ENCODE assay signal across 29 mouse cellular contexts in genomic region chr8:92070704-92071103, GRCm38 (mm10).
DNase-seq lines count a peak whose midpoint lies in the region; ATAC-seq and TF ChIP-seq lines count a peak whose summit lies in the region.
"Had no signal": no experiment of that assay in that cellular context is flagged by ENCODE, and none has a peak within 500 bp of the region (broad histone marks: within the 10 kb centered on the region; RNA-seq: fewer than 3 reads in every experiment).

No protein-coding gene starts in this region.

- H3K9ac ChIP-seq in forebrain, embryonic 15.5 days (replicated peaks): no peak overlapping the region
- H3K9ac ChIP-seq in hindbrain, postnatal 0 days (replicated peaks; ENCODE audit: low read length): no peak overlapping the region
- H3K9ac ChIP-seq in hindbrain, embryonic 13.5 days: no peak overlapping the region
- no peak overlapping the region for H3K9ac ChIP-seq in neural tube, embryonic 13.5 days
- no peak overlapping the region for H3K9ac ChIP-seq in neural tube, embryonic 15.5 days (replicated peaks)
- no peak overlapping the region for H3K9ac ChIP-seq in forebrain, embryonic 14.5 days (ENCODE audit: low read length)
- H3K9ac ChIP-seq: embryonic facial prominence, embryonic 15.5 days; intestine, embryonic 15.5 days; liver, embryonic 12.5 days; liver, postnatal 0 days had no signal

- no peaks in the 10 kb centered on the region for H3K9me3 ChIP-seq in forebrain, embryonic 10.5 days
- no peaks in the 10 kb centered on the region for H3K9me3 ChIP-seq in forebrain, embryonic 15.5 days
- no peaks in the 10 kb centered on the region for H3K9me3 ChIP-seq in hindbrain, postnatal 0 days (ENCODE audit: low read length)
- no peaks in the 10 kb centered on the region for H3K9me3 ChIP-seq in hindbrain, embryonic 13.5 days
- H3K9me3 ChIP-seq in neural tube, embryonic 13.5 days: no peaks in the 10 kb centered on the region
- H3K9me3 ChIP-seq in neural tube, embryonic 15.5 days (replicated peaks): no peaks in the 10 kb centered on the region
- H3K9me3 ChIP-seq in forebrain, embryonic 14.5 days (replicated peaks; ENCODE audit: control insufficient read depth, low read length): no peaks in the 10 kb centered on the region
- H3K9me3 ChIP-seq: embryonic facial prominence, embryonic 10.5 days; embryonic facial prominence, embryonic 15.5 days; intestine, embryonic 15.5 days; liver, embryonic 12.5 days had no signal

- no peak overlapping the region for H3K4me2 ChIP-seq in forebrain, embryonic 15.5 days (replicated peaks)
- H3K4me2 ChIP-seq in hindbrain, postnatal 0 days (ENCODE audit: low read depth, low read length): no peak overlapping the region
- H3K4me2 ChIP-seq in hindbrain, embryonic 13.5 days: no peak overlapping the region
- H3K4me2 ChIP-seq in neural tube, embryonic 13.5 days: no peak overlapping the region
- H3K4me2 ChIP-seq in neural tube, embryonic 15.5 days: no peak overlapping the region
- H3K4me2 ChIP-seq in forebrain, embryonic 14.5 days (ENCODE audit: low read length): peak overlapping the region; percentile 26; the same call in 1 of the 2 replicates
- H3K4me2 ChIP-seq: embryonic facial prominence, embryonic 15.5 days; heart, embryonic 11.5 days; intestine, embryonic 15.5 days; liver, embryonic 12.5 days had no signal

- peak; percentile 54 for DNase-seq in forebrain, embryonic 10.5 days (ENCODE audit: extremely low spot score, low spot score)
- peak; percentile 10 for DNase-seq in hindbrain, postnatal 0 days (ENCODE audit: low spot score)
- peak; percentile 73 for DNase-seq in forebrain, embryonic 14.5 days (ENCODE audit: low spot score)
- no peak for DNase-seq in cerebellum, postnatal 14 days
- DNase-seq: adrenal gland, adult 8-10 months; cerebellum, adult 8-10 months; cerebellum, postnatal 36 days; gastrocnemius, postnatal 25 days; heart, adult 18-20 months; kidney, adult 2 months; kidney, postnatal 4 days; left cerebral cortex, postnatal 4 days; liver, postnatal 0 days; lung, postnatal 36 days; right cerebral cortex, postnatal 4 days; thymus, adult 18-20 months; thymus, postnatal 25 days had no signal

- H3K27me3 ChIP-seq in forebrain, embryonic 10.5 days (ENCODE audit: poor library complexity, severe bottlenecking): peaks cover 100% of the 10 kb centered on the region
- peaks cover 76% of the 10 kb centered on the region for H3K27me3 ChIP-seq in forebrain, embryonic 15.5 days
- peaks cover 23% of the 10 kb centered on the region; the same call in 1 of the 2 replicates for H3K27me3 ChIP-seq in hindbrain, postnatal 0 days (ENCODE audit: insufficient read depth, low read length)
- peaks cover 42% of the 10 kb centered on the region for H3K27me3 ChIP-seq in hindbrain, embryonic 13.5 days
- H3K27me3 ChIP-seq in neural tube, embryonic 13.5 days: peaks cover 58% of the 10 kb centered on the region
- peaks cover 19% of the 10 kb centered on the region for H3K27me3 ChIP-seq in neural tube, embryonic 15.5 days (replicated peaks)
- H3K27me3 ChIP-seq in forebrain, embryonic 14.5 days (replicated peaks; ENCODE audit: control insufficient read depth, insufficient read depth, low read length): peaks cover 67% of the 10 kb centered on the region
- H3K27me3 ChIP-seq: intestine, embryonic 15.5 days had no signal

- no peaks in the 10 kb centered on the region for H3K36me3 ChIP-seq in forebrain, embryonic 10.5 days (replicated peaks)
- H3K36me3 ChIP-seq in forebrain, embryonic 15.5 days: no peaks in the 10 kb centered on the region
- H3K36me3 ChIP-seq in hindbrain, postnatal 0 days (ENCODE audit: insufficient read depth, low read length): no peaks in the 10 kb centered on the region
- H3K36me3 ChIP-seq in hindbrain, embryonic 13.5 days: no peaks in the 10 kb centered on the region
- H3K36me3 ChIP-seq in neural tube, embryonic 13.5 days: no peaks in the 10 kb centered on the region
- H3K36me3 ChIP-seq in neural tube, embryonic 15.5 days: no peaks in the 10 kb centered on the region
- no peaks in the 10 kb centered on the region for H3K36me3 ChIP-seq in forebrain, embryonic 14.5 days (ENCODE audit: control insufficient read depth, insufficient read depth, low read length)
- H3K36me3 ChIP-seq: embryonic facial prominence, embryonic 10.5 days; embryonic facial prominence, embryonic 15.5 days; G1E; intestine, embryonic 15.5 days; liver, embryonic 12.5 days had no signal

- peaks cover 61% of the 10 kb centered on the region for H3K4me1 ChIP-seq in forebrain, embryonic 10.5 days
- H3K4me1 ChIP-seq in forebrain, embryonic 15.5 days: peaks cover 25% of the 10 kb centered on the region
- 0 out of 2 replicates have a peak, but pooled peaks cover 3% of the 10 kb centered on the region for H3K4me1 ChIP-seq in hindbrain, postnatal 0 days (ENCODE audit: insufficient read depth, low read length)
- H3K4me1 ChIP-seq in hindbrain, embryonic 13.5 days (replicated peaks): peaks cover 33% of the 10 kb centered on the region
- H3K4me1 ChIP-seq in neural tube, embryonic 13.5 days (replicated peaks): peaks cover 32% of the 10 kb centered on the region
- H3K4me1 ChIP-seq in neural tube, embryonic 15.5 days: peaks cover 19% of the 10 kb centered on the region
- H3K4me1 ChIP-seq in forebrain, embryonic 14.5 days (ENCODE audit: control insufficient read depth, insufficient read depth, low read length): peaks cover 21% of the 10 kb centered on the region
- H3K4me1 ChIP-seq: liver, embryonic 12.5 days had no signal

- TF ChIP-seq CTCF in hindbrain, postnatal 0 days (IDR thresholded peaks at IDR 0.05; ENCODE audit: low read depth): no peak

- H3K4me3 ChIP-seq in forebrain, embryonic 10.5 days: no peak overlapping the region
- no peak overlapping the region for H3K4me3 ChIP-seq in forebrain, embryonic 15.5 days
- no peak overlapping the region for H3K4me3 ChIP-seq in hindbrain, postnatal 0 days (ENCODE audit: low read length)
- H3K4me3 ChIP-seq in hindbrain, embryonic 13.5 days: no peak overlapping the region
- no peak overlapping the region for H3K4me3 ChIP-seq in neural tube, embryonic 13.5 days
- H3K4me3 ChIP-seq in neural tube, embryonic 15.5 days (replicated peaks): no peak overlapping the region
- no peak overlapping the region for H3K4me3 ChIP-seq in forebrain, embryonic 14.5 days (ENCODE audit: low read depth, low read length)
- H3K4me3 ChIP-seq: embryonic facial prominence, embryonic 10.5 days; embryonic facial prominence, embryonic 15.5 days; intestine, embryonic 15.5 days; liver, embryonic 12.5 days had no signal

- 2% methylated on average over 8 of the region's 8 CpGs for WGBS in forebrain, embryonic 10.5 days
- WGBS in forebrain, embryonic 15.5 days: 4% methylated on average over 8 of the region's 8 CpGs
- 35% methylated on average over 8 of the region's 8 CpGs for WGBS in hindbrain, postnatal 0 days
- 21% methylated on average over 8 of the region's 8 CpGs for WGBS in hindbrain, embryonic 13.5 days
- 21% methylated on average over 8 of the region's 8 CpGs for WGBS in neural tube, embryonic 13.5 days
- WGBS in neural tube, embryonic 15.5 days: 28% methylated on average over 8 of the region's 8 CpGs
- under 1% methylated on average over 8 of the region's 8 CpGs for WGBS in forebrain, embryonic 14.5 days

- H3K27ac ChIP-seq in forebrain, embryonic 10.5 days: no peak overlapping the region
- no peak overlapping the region for H3K27ac ChIP-seq in forebrain, embryonic 15.5 days (replicated peaks)
- no peak overlapping the region for H3K27ac ChIP-seq in hindbrain, postnatal 0 days
- no peak overlapping the region for H3K27ac ChIP-seq in hindbrain, embryonic 13.5 days
- H3K27ac ChIP-seq in neural tube, embryonic 13.5 days (replicated peaks): 0 out of 2 replicates have a peak overlapping the region, but pooled peaks have one; percentile 0
- H3K27ac ChIP-seq in neural tube, embryonic 15.5 days (replicated peaks): no peak overlapping the region
- no peak overlapping the region for H3K27ac ChIP-seq in forebrain, embryonic 14.5 days (ENCODE audit: low read depth, low read length)
- H3K27ac ChIP-seq: embryonic facial prominence, embryonic 10.5 days; embryonic facial prominence, embryonic 15.5 days; intestine, embryonic 15.5 days; kidney, postnatal 0 days; liver, embryonic 12.5 days; stomach, postnatal 0 days had no signal

- ATAC-seq in forebrain, embryonic 15.5 days (replicated peaks): no peak
- ATAC-seq in hindbrain, postnatal 0 days: no peak
- ATAC-seq in hindbrain, embryonic 13.5 days (ENCODE audit: low FRiP score): no peak
- no peak for ATAC-seq in neural tube, embryonic 13.5 days (ENCODE audit: low read depth)
- no peak for ATAC-seq in neural tube, embryonic 15.5 days (ENCODE audit: low FRiP score)
- no peak for ATAC-seq in forebrain, embryonic 14.5 days
- ATAC-seq: intestine, embryonic 15.5 days; liver, embryonic 12.5 days; liver, postnatal 0 days had no signal

Comparison
In these comparisons a context has a peak if more than half of its experiments do, and no peak if none do; other contexts are left out.
1. DNase-seq: peak in forebrain, embryonic 10.5 days (single experiment), hindbrain, postnatal 0 days (single experiment) and forebrain, embryonic 14.5 days (single experiment); none in cerebellum, postnatal 14 days (0 of 2).